Mouse (Mus musculus) G1E-ER4 (cell line): ENCODE results near the gene Rasgef1b. TPM values are rescaled to one million over a fixed set of nuclear protein-coding genes. Genes with fewer than 3 reads are reported as not detected.

Experiments
- GATA1 ChIP-seq: IDR thresholded peaks from one replicate; pipeline ENCODE4 v1.8.0; 2012; ENCODE audit warnings: low read length, inconsistent platforms
- polyA plus RNA-seq: library from polyadenylated mRNA; stranded (reverse); fragments of >175 nt; gene quantifications from 2 replicates; pipeline ENCODE4 v1.2.3, GENCODE M21; 2012

Rasgef1b gene
- polyA plus RNA-seq, 1 experiment, result not detected

GRCm38 (mm10) chr5:99251379-99252202 is 477.3 kb downstream of the Rasgef1b start:
- no peak for TF ChIP-seq GATA1

- no peak for TF ChIP-seq GATA1
These were observed 478.0 kb downstream of the Rasgef1b start for GRCm38 (mm10) chr5:99250820-99251219.

GRCm38 (mm10) chr5:99248501-99248900 is 480.4 kb downstream of the Rasgef1b start:
- no peak for TF ChIP-seq GATA1

- no peak for TF ChIP-seq GATA1
These were observed 480.9 kb downstream of the Rasgef1b start for GRCm38 (mm10) chr5:99247915-99248314.

- no peak for TF ChIP-seq GATA1
These were observed 481.4 kb downstream of the Rasgef1b start for GRCm38 (mm10) chr5:99247441-99247840.

- TF ChIP-seq GATA1, result no peak
These were observed 481.9 kb downstream of the Rasgef1b start for GRCm38 (mm10) chr5:99246972-99247371.

GRCm38 (mm10) chr5:99241988-99242740 is 486.7 kb downstream of the Rasgef1b start:
- no peak for TF ChIP-seq GATA1

GRCm38 (mm10) chr5:99240501-99240900 is 488.4 kb downstream of the Rasgef1b start:
- no peak for TF ChIP-seq GATA1

- no peak for TF ChIP-seq GATA1
These were observed 489.2 kb downstream of the Rasgef1b start for GRCm38 (mm10) chr5:99239677-99240076.

- no peak for TF ChIP-seq GATA1
These were observed 490.7 kb downstream of the Rasgef1b start for GRCm38 (mm10) chr5:99238150-99238549.

- no peak for TF ChIP-seq GATA1
These were observed 491.7 kb downstream of the Rasgef1b start for GRCm38 (mm10) chr5:99236888-99237752.

- TF ChIP-seq GATA1, result no peak
These were observed 492.4 kb downstream of the Rasgef1b start for GRCm38 (mm10) chr5:99236431-99236830.

- TF ChIP-seq GATA1, result no peak
These were observed 494.6 kb downstream of the Rasgef1b start for GRCm38 (mm10) chr5:99234275-99234674.

- no peak for TF ChIP-seq GATA1
These were observed 495.7 kb downstream of the Rasgef1b start for GRCm38 (mm10) chr5:99233176-99233575.

GRCm38 (mm10) chr5:99232410-99232809 is 496.5 kb downstream of the Rasgef1b start:
- TF ChIP-seq GATA1, result no peak

- TF ChIP-seq GATA1, result no peak
These were observed 498.4 kb downstream of the Rasgef1b start for GRCm38 (mm10) chr5:99230476-99230875.
